Mouse (Mus musculus) CH12.LX (cell line): ENCODE data around the gene Mal. TPM values are rescaled to one million over a fixed set of nuclear protein-coding genes. Genes with fewer than 3 reads are reported as not detected.
A peak's percentile ranks its signal among the peaks of the same experiment; 100 is the strongest.

Experiments used
- DNase-seq: peaks from one replicate; pipeline ENCODE4 v3.0.0-alpha.2; 2013; ENCODE audit errors: extremely low read depth
- H3K27ac ChIP-seq: 2 replicates; pipeline ENCODE4 v1.5.1; 2012; ENCODE audit warnings: low read depth, mild to moderate bottlenecking, control low read depth, moderate library complexity; ENCODE audit not compliant: insufficient read depth
- H3K27me3 ChIP-seq: replicated peaks from 2 replicates; pipeline ENCODE3; 2012; ENCODE audit warnings: inconsistent platforms
- H3K36me3 ChIP-seq, 2 experiments: replicated peaks in 1 of 2; 2 replicates each; pipeline versions ENCODE3 to v1.6.1; 2012; ENCODE audit warnings: inconsistent platforms in 1 of 2, low read length in 1 of 2, mild to moderate bottlenecking in 1 of 2, mixed read lengths in 1 of 2, moderate library complexity in 1 of 2; ENCODE audit not compliant: control insufficient read depth in 1 of 2, insufficient read depth in 1 of 2
- H3K4me1 ChIP-seq, 2 experiments: 2 replicates each; pipeline ENCODE4 v1.6.1; 2012; ENCODE audit warnings: inconsistent platforms in 1 of 2, moderate library complexity in 1 of 2; ENCODE audit not compliant: insufficient read depth in 2 of 2, control insufficient read depth in 1 of 2
- H3K4me2 ChIP-seq: 2 replicates; pipeline ENCODE4 v1.6.1; 2012; ENCODE audit warnings: low read depth, mild to moderate bottlenecking, control low read depth; ENCODE audit not compliant: poor library complexity, insufficient read depth, severe bottlenecking
- H3K4me3 ChIP-seq, 3 experiments: fragments of 150-350 bp in 1 of 3; sonication (generic) in 1 of 3; replicated peaks in 1 of 3; 2 replicates each; pipeline versions ENCODE3 to v1.5.1; 2011 to 2012; ENCODE audit warnings: low read depth in 2 of 3, low read length in 2 of 3, mild to moderate bottlenecking in 2 of 3, moderate library complexity in 2 of 3, control low read depth in 1 of 3, improper control_type of control experiment in 1 of 3, inconsistent platforms in 1 of 3, mixed read lengths in 1 of 3; ENCODE audit not compliant: poor library complexity in 1 of 3
- H3K79me2 ChIP-seq: replicated peaks from 2 replicates; pipeline ENCODE4 v1.6.1; 2012; ENCODE audit warnings: mild to moderate bottlenecking, moderate library complexity; ENCODE audit not compliant: control insufficient read depth, poor library complexity, insufficient read depth, severe bottlenecking; ENCODE audit errors: extremely low read depth
- H3K9ac ChIP-seq: 2 replicates; pipeline ENCODE4 v1.6.1; 2012; ENCODE audit warnings: low read depth, mild to moderate bottlenecking, control low read depth, moderate library complexity; ENCODE audit not compliant: insufficient read depth
- H3K9me3 ChIP-seq: replicated peaks from 2 replicates; pipeline ENCODE3; 2012; ENCODE audit warnings: low read length, inconsistent platforms, mixed read lengths
- BHLHE40 ChIP-seq: IDR thresholded peaks from 2 replicates; pipeline ENCODE4 v1.6.1; 2011; ENCODE audit warnings: mild to moderate bottlenecking, low read depth, low read length, improper control_type of control experiment
- CHD1 ChIP-seq: IDR thresholded peaks from 2 replicates; pipeline ENCODE4 v1.6.1; 2012; ENCODE audit warnings: low read depth, low read length, improper control_type of control experiment, inconsistent platforms
- CTCF ChIP-seq, 2 experiments: IDR thresholded peaks in 1 of 2; conservative IDR thresholded peaks in 1 of 2; 2 replicates each; pipeline ENCODE4 v1.5.1; 2011 to 2012; ENCODE audit warnings: low read depth in 2 of 2, low read length in 2 of 2, improper control_type of control experiment in 1 of 2, inconsistent platforms in 1 of 2, mild to moderate bottlenecking in 1 of 2, moderate library complexity in 1 of 2
- EP300 ChIP-seq: IDR thresholded peaks from 2 replicates; pipeline ENCODE4 v1.6.1; 2011; ENCODE audit warnings: low read length, improper control_type of control experiment
- ETS1 ChIP-seq: conservative IDR thresholded peaks from 2 replicates; pipeline ENCODE4 v1.6.1; 2012; ENCODE audit warnings: low read depth, mild to moderate bottlenecking, inconsistent platforms, low read length, improper control_type of control experiment, moderate library complexity
- GABPA ChIP-seq: IDR thresholded peaks from 2 replicates; pipeline ENCODE4 v1.6.1; 2012; ENCODE audit warnings: low read depth, low read length, improper control_type of control experiment, inconsistent platforms; ENCODE audit not compliant: insufficient replicate concordance
- IRF4 ChIP-seq: IDR thresholded peaks from 2 replicates; pipeline ENCODE4 v1.6.1; 2014; ENCODE audit warnings: low read depth, mild to moderate bottlenecking, inconsistent platforms, low read length, improper control_type of control experiment
- JUN ChIP-seq: IDR thresholded peaks from 2 replicates; pipeline ENCODE4 v1.6.1; 2011; ENCODE audit warnings: low read depth, mild to moderate bottlenecking, low read length, improper control_type of control experiment, moderate library complexity; ENCODE audit not compliant: insufficient read depth
- JUND ChIP-seq: conservative IDR thresholded peaks from 2 replicates; pipeline ENCODE4 v1.6.1; 2011; ENCODE audit warnings: low read depth, low read length, improper control_type of control experiment
- KAT2A ChIP-seq: IDR thresholded peaks from 2 replicates; pipeline ENCODE4 v1.6.1; 2012; ENCODE audit warnings: low read length, improper control_type of control experiment, inconsistent platforms; ENCODE audit not compliant: insufficient replicate concordance
- MAFK ChIP-seq: IDR thresholded peaks from 2 replicates; pipeline ENCODE4 v1.6.1; 2011; ENCODE audit warnings: low read length, improper control_type of control experiment; ENCODE audit not compliant: insufficient replicate concordance
- MAX ChIP-seq: IDR thresholded peaks from 2 replicates; pipeline ENCODE4 v1.6.1; 2011; ENCODE audit warnings: low read length, improper control_type of control experiment
- MAZ ChIP-seq: IDR thresholded peaks from 2 replicates; pipeline ENCODE4 v1.6.1; 2012; ENCODE audit warnings: low read depth, mild to moderate bottlenecking, inconsistent platforms, low read length, improper control_type of control experiment, moderate library complexity
- MXI1 ChIP-seq: IDR thresholded peaks from 2 replicates; pipeline ENCODE4 v1.6.1; 2011; ENCODE audit warnings: mild to moderate bottlenecking, low read depth, low read length, improper control_type of control experiment
- MYC ChIP-seq: IDR thresholded peaks from 2 replicates; pipeline ENCODE4 v1.6.1; 2011; ENCODE audit warnings: low read depth, mild to moderate bottlenecking, improper control_type of control experiment, low read length
- NELFE ChIP-seq: IDR thresholded peaks from 2 replicates; pipeline ENCODE4 v1.6.1; 2011; ENCODE audit warnings: low read depth, low read length, improper control_type of control experiment
- NRF1 ChIP-seq: IDR thresholded peaks from 2 replicates; pipeline ENCODE4 v1.6.1; 2014; ENCODE audit warnings: low read depth, mild to moderate bottlenecking, inconsistent platforms, low read length, improper control_type of control experiment, moderate library complexity
- POLR2A ChIP-seq: IDR thresholded peaks from 2 replicates; pipeline ENCODE4 v1.6.1; 2011; ENCODE audit warnings: low read depth, mild to moderate bottlenecking, improper control_type of control experiment, low read length
- POLR2AphosphoS2 ChIP-seq: IDR thresholded peaks from 2 replicates; pipeline ENCODE4 v1.6.1; 2011; ENCODE audit warnings: low read depth, low read length, improper control_type of control experiment
- RAD21 ChIP-seq: IDR thresholded peaks from 2 replicates; pipeline ENCODE4 v1.6.1; 2011; ENCODE audit warnings: low read depth, mild to moderate bottlenecking, low read length, improper control_type of control experiment, moderate library complexity
- RCOR1 ChIP-seq: conservative IDR thresholded peaks from 2 replicates; pipeline ENCODE4 v1.6.1; 2012; ENCODE audit warnings: low read depth, mild to moderate bottlenecking, inconsistent platforms, low read length, improper control_type of control experiment
- SIN3A ChIP-seq: IDR thresholded peaks from 2 replicates; pipeline ENCODE4 v1.6.1; 2012; ENCODE audit warnings: low read length, improper control_type of control experiment, inconsistent platforms
- SMC3 ChIP-seq: IDR thresholded peaks from 2 replicates; pipeline ENCODE4 v1.6.1; 2011; ENCODE audit warnings: low read depth, low read length, improper control_type of control experiment
- TBP ChIP-seq: conservative IDR thresholded peaks from 2 replicates; pipeline ENCODE4 v1.6.1; 2011; ENCODE audit warnings: low read depth, low read length, improper control_type of control experiment
- TCF12 ChIP-seq: IDR thresholded peaks from 2 replicates; pipeline ENCODE4 v1.6.1; 2014; ENCODE audit warnings: low read depth, mild to moderate bottlenecking, inconsistent platforms, low read length, improper control_type of control experiment
- USF2 ChIP-seq: conservative IDR thresholded peaks from 2 replicates; pipeline ENCODE4 v1.6.1; 2011; ENCODE audit warnings: low read depth, low read length, improper control_type of control experiment
- ZC3H11A ChIP-seq: IDR thresholded peaks from 2 replicates; pipeline ENCODE4 v1.6.1; 2012; ENCODE audit warnings: low read depth, mild to moderate bottlenecking, inconsistent platforms, low read length, improper control_type of control experiment
- ZKSCAN1 ChIP-seq: IDR thresholded peaks from 2 replicates; pipeline ENCODE4 v1.6.1; 2012; ENCODE audit warnings: low read depth, inconsistent platforms, low read length, improper control_type of control experiment, borderline replicate concordance
- ZMIZ1 ChIP-seq: IDR thresholded peaks from 2 replicates; pipeline ENCODE4 v1.6.1; 2012; ENCODE audit warnings: low read depth, mild to moderate bottlenecking, inconsistent platforms, low read length, improper control_type of control experiment
- dilution Hi-C: fragments of 300-500 bp; cut with MboI; formaldehyde crosslinking; loops from 2 replicates; pipeline ENCODE4 v1.14.3; 2020; ENCODE audit warnings: low sequenced_read_pairs; ENCODE audit not compliant: extremely low pct_unique_long_range_greater_than_20kb, extremely low pct_ligation_motif_present
- in situ Hi-C: fragments of 300-500 bp; cut with MboI; formaldehyde crosslinking; loops from 3 replicates; pipeline ENCODE4 v1.14.3; 2019; ENCODE audit warnings: low sequenced_read_pairs, low pct_ligation_motif_present, low pct_unique_long_range_greater_than_20kb, mixed read lengths
- polyA plus RNA-seq: library from polyadenylated mRNA; unstranded; fragments of >175 nt; gene quantifications from 2 replicates; pipeline ENCODE4 v1.2.1, GENCODE M21; 2012; ENCODE audit warnings: low read depth; ENCODE audit not compliant: insufficient read length
- total RNA-seq, 2 experiments: library from RNA; depleted of rRNA; stranded (reverse); fragments of 300-350 nt in 1 of 2; fragments of >200 nt in 1 of 2; gene quantifications; 2 replicates each; pipeline ENCODE4 v1.2.3; 2012 to 2014

Mal gene
- total and polyA plus RNA-seq, 3 experiments: not detected

DNA sequence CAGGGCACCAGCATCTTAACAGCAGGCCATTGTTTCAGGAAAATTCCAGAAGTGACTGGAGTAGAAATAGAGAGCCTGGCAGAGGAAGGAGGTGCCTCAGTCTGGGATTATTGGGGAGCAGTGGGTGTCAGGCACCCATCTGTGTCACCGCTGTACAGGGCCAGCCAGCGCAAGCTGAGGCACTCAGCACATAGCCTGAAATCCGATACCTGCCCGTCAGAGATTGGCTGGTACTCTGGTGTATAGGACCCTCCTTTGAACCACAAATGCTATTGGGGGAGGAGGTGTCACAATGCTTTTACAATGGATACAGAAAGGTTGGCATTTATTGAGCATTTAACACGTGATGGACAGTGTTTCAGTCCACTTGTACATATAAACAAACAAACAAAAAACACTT lies 47.5 kb downstream of the Mal start:
- no peak overlapping the region for H3K27ac ChIP-seq
- in situ Hi-C loops (no loop called here), dilution Hi-C loops (no loop called here)
- H3K4me3 ChIP-seq: no peak overlapping the region
- DNase-seq: no peak
- no peaks in the 10 kb centered on the region for H3K79me2 ChIP-seq
- no peaks in the 10 kb centered on the region for H3K9me3 ChIP-seq
- TF ChIP-seq RCOR1 (no peak), ZMIZ1 (no peak), RAD21 (no peak), GABPA (no peak), JUND (no peak), SIN3A (no peak), TBP (no peak), POLR2A (no peak), JUN (no peak), USF2 (no peak), ZC3H11A (no peak), KAT2A (no peak), ETS1 (no peak), NELFE (no peak), POLR2AphosphoS2 (no peak), ZKSCAN1 (no peak)
- no peak overlapping the region for H3K9ac ChIP-seq
- peaks cover 22 to 38% of the 10 kb centered on the region in 2 experiments for H3K36me3 ChIP-seq
- H3K4me2 ChIP-seq: no peak overlapping the region
- 0 out of 4 replicates have a peak, but pooled peaks cover 0 to 4% of the 10 kb centered on the region in 2 experiments for H3K4me1 ChIP-seq
- H3K27me3 ChIP-seq: no peaks in the 10 kb centered on the region

DNA sequence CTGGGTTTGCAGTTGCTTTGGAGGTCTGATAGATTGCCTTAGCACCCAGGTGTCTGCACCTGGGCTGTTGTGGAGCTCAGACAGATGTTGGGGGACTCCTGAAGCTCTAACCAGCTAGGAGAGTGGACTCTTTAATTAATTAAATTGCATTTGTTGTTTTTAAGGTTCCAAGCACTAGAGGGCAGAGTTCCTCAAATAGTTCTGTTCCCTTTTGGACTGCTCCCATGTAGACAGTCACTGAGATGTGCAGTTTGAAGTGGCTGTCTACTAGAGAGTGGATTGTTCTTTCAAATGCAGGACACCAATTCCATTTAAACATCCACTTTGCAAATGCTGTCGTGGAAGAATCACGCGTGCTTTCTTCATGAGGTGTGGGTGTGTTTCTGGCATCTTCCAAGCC lies 48.3 kb downstream of the Mal start:
- Histone ChIP-seq H3K4me3 (no peak overlapping the region), H3K4me2 (no peak overlapping the region), H3K27ac (no peak overlapping the region), H3K36me3 (peaks cover 26 to 44% of the 10 kb centered on the region in 2 experiments), H3K79me2 (no peaks in the 10 kb centered on the region), H3K4me1 (0 out of 4 replicates have a peak, but pooled peaks cover 0 to 4% of the 10 kb centered on the region in 2 experiments), H3K9me3 (no peaks in the 10 kb centered on the region), H3K9ac (no peak overlapping the region), H3K27me3 (no peaks in the 10 kb centered on the region)
- no peak for TF ChIP-seq MAZ
- peak; percentile 57 for TF ChIP-seq RAD21
- TF ChIP-seq RCOR1: no peak
- no peak for TF ChIP-seq POLR2AphosphoS2
- no peak for TF ChIP-seq MXI1
- no peak for TF ChIP-seq CHD1
- TF ChIP-seq SIN3A: no peak
- no peak for TF ChIP-seq NRF1
- TF ChIP-seq BHLHE40: no peak
- TF ChIP-seq ETS1: no peak
- TF ChIP-seq MAX: no peak
- TF ChIP-seq EP300: no peak
- TF ChIP-seq ZC3H11A: no peak
- TF ChIP-seq TCF12: no peak
- peak; percentile 68 for TF ChIP-seq SMC3
- peak; percentile 22 to 73; a peak in 2 of 4 replicates for TF ChIP-seq CTCF (conservative IDR thresholded peaks at IDR 0.05 in 1 of 2, IDR thresholded peaks at IDR 0.05 in 1 of 2; ENCODE audit: low read depth in 2 of 2, low read length in 2 of 2)
- no peak for TF ChIP-seq ZKSCAN1
- no peak for TF ChIP-seq MYC
- TF ChIP-seq TBP: no peak
- TF ChIP-seq MAFK: no peak
- TF ChIP-seq NELFE: no peak
- no peak for TF ChIP-seq IRF4
- TF ChIP-seq GABPA: no peak
- peak; percentile 48 for DNase-seq
- in situ Hi-C loops (no loop called here), dilution Hi-C loops (no loop called here)
